Mouse (Mus musculus): Measurements from ENCODE around the gene Dscaml1. TPM values are rescaled to one million over a fixed set of nuclear protein-coding genes. Genes with fewer than 3 reads are reported as not detected.

Dscaml1 gene
- polyA plus RNA-seq (2017; shearing (Covaris generic)): 0.18 TPM

GRCm38 (mm10) chr9:45426456-45426855 lies at the start of gene Dscaml1:
TSS of gene Dscaml1 (plus strand) at chr9:45426628.

GRCm38 (mm10) chr9:45399434-45399833 lies 27.0 kb upstream of the Dscaml1 start, which contains the start of gene Fxyd2:
TSS of gene Fxyd2 (plus strand) at chr9:45399669.

Other genes with a start within 250 kb of the Dscaml1 start
- gene BC049352, start 244.6 kb upstream of the Dscaml1 start, polyA plus RNA-seq (2017; shearing (Covaris generic)): 1.2 TPM
- not detected for gene Tmprss4, start 222.5 kb upstream of the Dscaml1 start, polyA plus RNA-seq (2017; shearing (Covaris generic))
- 65.2 TPM for gene Il10ra, start 157.5 kb upstream of the Dscaml1 start, polyA plus RNA-seq (2017; shearing (Covaris generic))
- 0.53 TPM for gene Tmprss13, start 107.5 kb upstream of the Dscaml1 start, polyA plus RNA-seq (2017; shearing (Covaris generic))
- not detected for gene Fxyd6, start 56.4 kb upstream of the Dscaml1 start, polyA plus RNA-seq (2017; shearing (Covaris generic))
- gene Fxyd2, start 27.0 kb upstream of the Dscaml1 start, polyA plus RNA-seq (2017; shearing (Covaris generic)): not detected